Mouse (Mus musculus) forebrain, embryonic 14.5 days (tissue): ENCODE results near the gene Clrn1. TPM values are rescaled to one million over a fixed set of nuclear protein-coding genes. Genes with fewer than 3 reads are reported as not detected.

ENCODE experiments used
- ATAC-seq: fragments of 200-750 bp; cut with Nextera tagmentation; 2 replicates; pipeline ENCODE4 v1.8.0; 2017; ENCODE audit warnings: mild to moderate bottlenecking, moderate library complexity
- DNase-seq: peaks from one replicate; pipeline ENCODE4 v3.0.0-alpha.2; 2015; ENCODE audit warnings: low spot score
- H3K27ac ChIP-seq: fragments of 300-500 bp; sonication (generic); 2 replicates; pipeline ENCODE4 v1.5.1; 2014; ENCODE audit warnings: low read depth, mild to moderate bottlenecking, control low read depth, low read length, moderate library complexity
- H3K27me3 ChIP-seq: fragments of 300-500 bp; sonication (generic); replicated peaks from 2 replicates; pipeline ENCODE4 v1.6.1; 2014; ENCODE audit warnings: low read length, control low read depth, mixed read lengths; ENCODE audit not compliant: control insufficient read depth, insufficient read depth
- H3K36me3 ChIP-seq: fragments of 300-500 bp; sonication (generic); 2 replicates; pipeline ENCODE4 v1.6.1; 2014; ENCODE audit warnings: low read length, control low read depth; ENCODE audit not compliant: control insufficient read depth, insufficient read depth
- H3K4me1 ChIP-seq: fragments of 300-500 bp; sonication (generic); 2 replicates; pipeline ENCODE4 v1.6.1; 2014; ENCODE audit warnings: antibody characterized with exemption, low read length, control low read depth; ENCODE audit not compliant: control insufficient read depth, insufficient read depth
- H3K4me2 ChIP-seq: fragments of 300-500 bp; sonication (generic); 2 replicates; pipeline ENCODE4 v1.6.1; 2014; ENCODE audit warnings: mild to moderate bottlenecking, control low read depth, low read length
- H3K4me3 ChIP-seq: fragments of 300-500 bp; sonication (generic); 2 replicates; pipeline ENCODE4 v1.5.1; 2014; ENCODE audit warnings: low read depth, low read length, control low read depth
- H3K9ac ChIP-seq: fragments of 300-500 bp; sonication (generic); 2 replicates; pipeline ENCODE4 v1.6.1; 2014; ENCODE audit warnings: mild to moderate bottlenecking, low read length, control low read depth, moderate library complexity
- H3K9me3 ChIP-seq: fragments of 300-500 bp; sonication (generic); replicated peaks from 2 replicates; pipeline ENCODE4 v1.6.1; 2016; ENCODE audit warnings: low read length, control low read depth, mixed read lengths; ENCODE audit not compliant: control insufficient read depth
- WGBS: fragments of 180-500 bp; shearing (Covaris S2); extraction: QIAGEN DNeasy Blood & Tissue Kit; methylation state at CpG from one replicate; pipeline ENCODE4 v1.1.7; 2014; 5-methylcytosine and 5-hydroxymethylcytosine counted together
- polyA plus RNA-seq: library from polyadenylated mRNA; unstranded; fragments of >200 nt; fragmentation: Nextera tagmentation; extraction: Ambion mirVana; gene quantifications from 2 replicates; pipeline ENCODE4 v1.2.1, GENCODE M21; 2014

Gene Clrn1
- polyA plus RNA-seq, 1 experiment from 2014 or later, result 0.51 TPM

- Histone ChIP-seq H3K36me3 (no peaks in the 10 kb centered on the region), H3K9me3 (no peaks in the 10 kb centered on the region), H3K27ac (no peak overlapping the region), H3K4me1 (no peaks in the 10 kb centered on the region), H3K4me3 (no peak overlapping the region), H3K9ac (no peak overlapping the region), H3K4me2 (no peak overlapping the region), H3K27me3 (no peaks in the 10 kb centered on the region)
- ATAC-seq (no peak), DNase-seq (peak; percentile 43)
- WGBS, result 27% methylated on average over 6 of the region's 6 CpGs
Measured at GRCm38 (mm10) chr3:58817337-58817736, 67.8 kb downstream of the Clrn1 start.

- ATAC-seq (no peak; the same call in 1 of the 2 replicates), DNase-seq (no peak)
- Histone ChIP-seq H3K36me3 (no peaks in the 10 kb centered on the region), H3K4me1 (no peaks in the 10 kb centered on the region), H3K9ac (no peak overlapping the region), H3K27ac (no peak overlapping the region), H3K4me3 (no peak overlapping the region), H3K4me2 (no peak overlapping the region), H3K9me3 (no peaks in the 10 kb centered on the region), H3K27me3 (no peaks in the 10 kb centered on the region)
- 90% methylated on average over 3 of the region's 3 CpGs for WGBS
Measured at GRCm38 (mm10) chr3:58814191-58814590, 70.9 kb downstream of the Clrn1 start.

- Histone ChIP-seq H3K9ac (no peak overlapping the region), H3K4me1 (no peaks in the 10 kb centered on the region), H3K27me3 (no peaks in the 10 kb centered on the region), H3K36me3 (no peaks in the 10 kb centered on the region), H3K4me3 (no peak overlapping the region), H3K4me2 (no peak overlapping the region), H3K9me3 (no peaks in the 10 kb centered on the region), H3K27ac (no peak overlapping the region)
- no peak for ATAC-seq
- WGBS, result 74% methylated on average over 11 of the region's 11 CpGs
- DNase-seq, result no peak
Measured at GRCm38 (mm10) chr3:58810353-58810752, 74.8 kb downstream of the Clrn1 start.

GRCm38 (mm10) chr3:58809111-58809915, 75.8 kb downstream of the Clrn1 start:
- Histone ChIP-seq H3K4me1 (no peaks in the 10 kb centered on the region), H3K4me2 (no peak overlapping the region), H3K9me3 (no peaks in the 10 kb centered on the region), H3K27me3 (no peaks in the 10 kb centered on the region), H3K4me3 (no peak overlapping the region), H3K36me3 (no peaks in the 10 kb centered on the region), H3K9ac (no peak overlapping the region), H3K27ac (no peak overlapping the region)
- WGBS, result 30% methylated on average over 12 of the region's 12 CpGs
- DNase-seq (no peak), ATAC-seq (peak; percentile 52; the same call in 1 of the 2 replicates)

- no peak overlapping the region for H3K4me3 ChIP-seq
- ATAC-seq (no peak), DNase-seq (no peak)
- no peak overlapping the region for H3K27ac ChIP-seq
- WGBS, result 90% methylated on average over 5 of the region's 5 CpGs
- no peaks in the 10 kb centered on the region for H3K27me3 ChIP-seq
- H3K4me2 ChIP-seq, result no peak overlapping the region
- H3K9me3 ChIP-seq, result no peaks in the 10 kb centered on the region
- H3K9ac ChIP-seq, result no peak overlapping the region
- H3K36me3 ChIP-seq, result no peaks in the 10 kb centered on the region
- no peaks in the 10 kb centered on the region for H3K4me1 ChIP-seq
Measured at GRCm38 (mm10) chr3:58808636-58809035, 76.5 kb downstream of the Clrn1 start.

- Histone ChIP-seq H3K36me3 (no peaks in the 10 kb centered on the region), H3K27ac (no peak overlapping the region)
- WGBS, result 88% methylated on average over 6 of the region's 6 CpGs
Measured at GRCm38 (mm10) chr3:58804745-58805144, 80.4 kb downstream of the Clrn1 start.

GRCm38 (mm10) chr3:58798676-58799075, 86.5 kb downstream of the Clrn1 start:
- DNase-seq (no peak), ATAC-seq (no peak)
- H3K4me2 ChIP-seq, result no peak overlapping the region
- no peak overlapping the region for H3K9ac ChIP-seq
- no peak overlapping the region for H3K4me3 ChIP-seq
- H3K36me3 ChIP-seq, result no peaks in the 10 kb centered on the region
- H3K4me1 ChIP-seq, result no peaks in the 10 kb centered on the region
- H3K27ac ChIP-seq, result no peak overlapping the region
- no peaks in the 10 kb centered on the region for H3K9me3 ChIP-seq
- no peaks in the 10 kb centered on the region for H3K27me3 ChIP-seq
- 84% methylated on average over 4 of the region's 4 CpGs for WGBS

More at GRCm38 (mm10) chr3:58804745-58805144, 80.4 kb downstream of the Clrn1 start:
- Histone ChIP-seq H3K9me3 (no peaks in the 10 kb centered on the region), H3K9ac (no peak overlapping the region), H3K4me3 (no peak overlapping the region), H3K4me2 (no peak overlapping the region), H3K27me3 (no peaks in the 10 kb centered on the region), H3K4me1 (no peaks in the 10 kb centered on the region)
- no peak for DNase-seq
- ATAC-seq, result no peak

- no peak for ATAC-seq
- H3K4me2 ChIP-seq, result no peak overlapping the region
- no peak for DNase-seq
- H3K4me3 ChIP-seq, result no peak overlapping the region
- no peaks in the 10 kb centered on the region for H3K36me3 ChIP-seq
- H3K27me3 ChIP-seq, result no peaks in the 10 kb centered on the region
- no peak overlapping the region for H3K9ac ChIP-seq
- no peak overlapping the region for H3K27ac ChIP-seq
- H3K4me1 ChIP-seq, result no peaks in the 10 kb centered on the region
- no peaks in the 10 kb centered on the region for H3K9me3 ChIP-seq
- WGBS, result 87% methylated on average over 8 of the region's 8 CpGs
Measured at GRCm38 (mm10) chr3:58798245-58798644, 86.9 kb downstream of the Clrn1 start.
